Mouse (Mus musculus): Measurements from ENCODE around the gene Ada. TPM values are rescaled to one million over a fixed set of nuclear protein-coding genes. Genes with fewer than 3 reads are reported as not detected.

The Ada gene
- polyA plus RNA-seq, 1 experiment from 2014 or later, result 9.5 TPM

Other genes starting within 250 kb of the Ada start
- 18.6 and 19.4 TPM in 2 replicates for gene Hnf4a, start 243.4 kb downstream of the Ada start, polyA plus RNA-seq (2015; fragmentation: Nextera tagmentation; extraction: Ambion mirVana)
- gene Ttpal, start 147.9 kb downstream of the Ada start, polyA plus RNA-seq (2015; fragmentation: Nextera tagmentation; extraction: Ambion mirVana), result 29.2 and 30.6 TPM in 2 replicates
- gene Serinc3, start 105.1 kb downstream of the Ada start, polyA plus RNA-seq (2015; fragmentation: Nextera tagmentation; extraction: Ambion mirVana), result 43.7 and 44.0 TPM in 2 replicates
- 167 and 174 TPM in 2 replicates for gene Pkig, start 91.9 kb downstream of the Ada start, polyA plus RNA-seq (2015; fragmentation: Nextera tagmentation; extraction: Ambion mirVana)
- gene Ccn5, start 70.6 kb upstream of the Ada start, polyA plus RNA-seq (2015; fragmentation: Nextera tagmentation; extraction: Ambion mirVana), result 0.62 and 1.0 TPM in 2 replicates
- not detected in 2 replicates for gene Kcnk15, start 103.4 kb upstream of the Ada start, polyA plus RNA-seq (2015; fragmentation: Nextera tagmentation; extraction: Ambion mirVana)
- 1.0 and 1.6 TPM in 2 replicates for gene Rims4, start 168.4 kb upstream of the Ada start, polyA plus RNA-seq (2015; fragmentation: Nextera tagmentation; extraction: Ambion mirVana)
- gene Ywhab, start 244.7 kb upstream of the Ada start, polyA plus RNA-seq (2015; fragmentation: Nextera tagmentation; extraction: Ambion mirVana), result 304 and 307 TPM in 2 replicates

Data from kidney, embryonic 15.5 days (tissue).